Mouse (Mus musculus) ES-Bruce4 (cell line): Measurements from ENCODE around the gene Mnd1. TPM values are rescaled to one million over a fixed set of nuclear protein-coding genes. Genes with fewer than 3 reads are reported as not detected.

Experiments
- H3K27ac ChIP-seq: 2 replicates; pipeline ENCODE4 v1.5.1; 2012; ENCODE audit warnings: low read length, inconsistent platforms; ENCODE audit not compliant: insufficient read depth
- H3K27me3 ChIP-seq: 2 replicates; pipeline ENCODE4 v1.6.1; 2012; ENCODE audit warnings: mild to moderate bottlenecking, low read length, inconsistent platforms; ENCODE audit not compliant: control insufficient read depth, poor library complexity, insufficient read depth, severe bottlenecking
- H3K36me3 ChIP-seq: 2 replicates; pipeline ENCODE4 v1.6.1; 2012; ENCODE audit warnings: inconsistent platforms, mild to moderate bottlenecking, low read length, moderate library complexity; ENCODE audit not compliant: control insufficient read depth, poor library complexity, insufficient read depth, severe bottlenecking
- H3K4me1 ChIP-seq: one replicate; pipeline ENCODE4 v1.8.1; 2011; ENCODE audit warnings: low read length; ENCODE audit not compliant: control insufficient read depth, insufficient read depth
- H3K4me3 ChIP-seq: 2 replicates; pipeline ENCODE4 v1.5.1; 2011; ENCODE audit warnings: low read depth, mild to moderate bottlenecking, low read length
- H3K9ac ChIP-seq: 2 replicates; pipeline ENCODE4 v1.6.1; 2012; ENCODE audit warnings: low read depth, mild to moderate bottlenecking, inconsistent platforms; ENCODE audit not compliant: poor library complexity, severe bottlenecking
- H3K9me3 ChIP-seq: replicated peaks from 2 replicates; pipeline ENCODE4 v1.6.1; 2012; ENCODE audit warnings: mild to moderate bottlenecking, low read length, inconsistent platforms; ENCODE audit not compliant: control insufficient read depth, poor library complexity, insufficient read depth, severe bottlenecking
- CTCF ChIP-seq: IDR thresholded peaks from one replicate; pipeline ENCODE4 v1.8.1; 2011; ENCODE audit warnings: low read depth, low read length
- EP300 ChIP-seq: IDR thresholded peaks from 2 replicates; pipeline ENCODE4 v1.6.1; 2011; ENCODE audit warnings: low read depth, low read length; ENCODE audit not compliant: insufficient read depth
- POLR2A ChIP-seq: IDR thresholded peaks from one replicate; pipeline ENCODE4 v1.8.1; 2011; ENCODE audit warnings: low read length; ENCODE audit not compliant: insufficient read depth
- polyA plus RNA-seq: library from polyadenylated mRNA; stranded (reverse); fragments of >200 nt; gene quantifications from 2 replicates; pipeline ENCODE4 v1.2.4, GENCODE M21; 2011; ENCODE audit warnings: low read depth; ENCODE audit not compliant: missing spikeins, insufficient read depth, insufficient read length

Gene Mnd1
- polyA plus RNA-seq, 1 experiment: 43.8 TPM

DNA sequence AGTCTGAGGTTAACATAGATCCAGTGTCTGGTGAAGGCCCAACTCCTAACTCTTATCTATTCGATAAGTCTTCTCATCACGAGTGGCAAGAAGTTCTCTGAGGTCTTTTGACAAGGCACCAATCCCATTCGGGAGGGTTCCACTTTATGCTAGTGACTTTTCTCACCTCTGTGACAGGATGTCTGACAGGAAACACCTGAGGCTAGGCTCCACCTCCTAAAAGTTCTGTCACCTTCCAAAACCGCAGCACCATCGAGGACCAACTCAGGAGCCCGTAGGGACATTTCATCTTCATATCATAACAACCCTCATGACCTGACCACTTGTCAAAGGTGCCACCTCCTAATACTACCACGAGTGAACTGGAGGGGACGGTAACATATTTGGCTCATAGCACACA, 109.4 kb downstream of the Mnd1 start:
- Histone ChIP-seq H3K27ac (no peak overlapping the region), H3K4me1 (no peaks in the 10 kb centered on the region), H3K9me3 (0 out of 2 replicates have a peak, but pooled peaks cover 4% of the 10 kb centered on the region), H3K36me3 (no peaks in the 10 kb centered on the region), H3K4me3 (no peak overlapping the region), H3K9ac (no peak overlapping the region), H3K27me3 (no peaks in the 10 kb centered on the region)
- TF ChIP-seq EP300: no peak

DNA sequence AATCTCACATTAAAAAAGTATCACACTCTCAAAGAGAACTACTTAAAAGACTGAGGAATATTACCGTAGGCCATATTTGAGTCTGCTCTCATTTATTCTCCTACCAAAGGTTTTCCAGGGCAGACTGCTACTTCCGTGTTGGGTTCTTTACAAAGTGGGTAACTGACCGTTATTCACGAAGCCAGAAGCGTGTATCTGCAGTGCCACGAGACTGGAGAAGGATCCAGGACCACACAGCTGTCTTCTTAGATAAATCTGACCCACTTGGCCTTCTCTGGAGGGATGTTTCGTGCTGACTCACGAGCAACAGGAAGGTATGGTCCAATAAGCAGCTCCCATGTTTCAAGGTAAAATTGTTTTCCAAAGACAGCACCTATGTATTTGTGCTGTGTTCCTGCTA, 113.8 kb downstream of the Mnd1 start:
- no peaks in the 10 kb centered on the region for H3K36me3 ChIP-seq
- H3K9ac ChIP-seq: no peak overlapping the region
- TF ChIP-seq POLR2A (no peak), EP300 (no peak), CTCF (no peak)
- no peaks in the 10 kb centered on the region for H3K4me1 ChIP-seq
- no peak overlapping the region for H3K27ac ChIP-seq
- H3K9me3 ChIP-seq: 0 out of 2 replicates have a peak, but pooled peaks cover 4% of the 10 kb centered on the region
- H3K27me3 ChIP-seq: no peaks in the 10 kb centered on the region
- no peak overlapping the region for H3K4me3 ChIP-seq

DNA sequence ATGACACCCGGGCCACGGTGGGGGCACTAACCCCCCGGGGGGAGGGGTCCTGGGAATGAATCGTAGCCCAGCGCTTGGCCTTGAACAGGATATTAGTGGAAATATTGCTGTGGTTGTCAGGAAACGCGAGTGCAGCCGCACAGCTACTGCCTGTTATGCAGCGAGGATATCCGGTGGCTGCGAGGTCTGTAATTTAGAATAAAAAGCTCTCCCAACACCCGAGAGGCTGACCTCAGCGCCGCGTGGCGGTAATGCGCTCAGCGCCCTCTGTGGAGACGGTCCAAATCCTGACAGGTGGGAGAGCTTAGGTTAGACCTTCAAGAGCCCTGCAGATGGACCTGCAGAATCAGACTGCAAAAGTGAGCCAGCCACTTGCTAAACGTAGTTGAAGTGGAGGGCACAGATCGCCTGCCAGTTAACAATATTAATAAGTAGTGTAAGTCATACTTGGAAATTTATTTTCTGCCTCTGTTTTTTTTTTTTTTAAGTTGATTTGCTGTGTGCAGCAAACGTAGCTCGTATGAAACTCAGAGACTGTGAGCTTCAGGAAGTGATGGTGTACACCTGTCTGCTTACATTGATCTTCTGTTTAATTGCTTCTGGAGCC, 115.0 kb downstream of the Mnd1 start:
- Histone ChIP-seq H3K4me3 (peak overlapping the region; percentile 71), H3K4me1 (no peaks in the 10 kb centered on the region), H3K27me3 (no peaks in the 10 kb centered on the region), H3K9ac (peak overlapping the region; percentile 91), H3K9me3 (0 out of 2 replicates have a peak, but pooled peaks cover 4% of the 10 kb centered on the region), H3K27ac (no peak overlapping the region), H3K36me3 (no peaks in the 10 kb centered on the region)
- TF ChIP-seq EP300: 0 out of 2 replicates have a peak, but pooled peaks have one; percentile 8
- no peak for TF ChIP-seq POLR2A

DNA sequence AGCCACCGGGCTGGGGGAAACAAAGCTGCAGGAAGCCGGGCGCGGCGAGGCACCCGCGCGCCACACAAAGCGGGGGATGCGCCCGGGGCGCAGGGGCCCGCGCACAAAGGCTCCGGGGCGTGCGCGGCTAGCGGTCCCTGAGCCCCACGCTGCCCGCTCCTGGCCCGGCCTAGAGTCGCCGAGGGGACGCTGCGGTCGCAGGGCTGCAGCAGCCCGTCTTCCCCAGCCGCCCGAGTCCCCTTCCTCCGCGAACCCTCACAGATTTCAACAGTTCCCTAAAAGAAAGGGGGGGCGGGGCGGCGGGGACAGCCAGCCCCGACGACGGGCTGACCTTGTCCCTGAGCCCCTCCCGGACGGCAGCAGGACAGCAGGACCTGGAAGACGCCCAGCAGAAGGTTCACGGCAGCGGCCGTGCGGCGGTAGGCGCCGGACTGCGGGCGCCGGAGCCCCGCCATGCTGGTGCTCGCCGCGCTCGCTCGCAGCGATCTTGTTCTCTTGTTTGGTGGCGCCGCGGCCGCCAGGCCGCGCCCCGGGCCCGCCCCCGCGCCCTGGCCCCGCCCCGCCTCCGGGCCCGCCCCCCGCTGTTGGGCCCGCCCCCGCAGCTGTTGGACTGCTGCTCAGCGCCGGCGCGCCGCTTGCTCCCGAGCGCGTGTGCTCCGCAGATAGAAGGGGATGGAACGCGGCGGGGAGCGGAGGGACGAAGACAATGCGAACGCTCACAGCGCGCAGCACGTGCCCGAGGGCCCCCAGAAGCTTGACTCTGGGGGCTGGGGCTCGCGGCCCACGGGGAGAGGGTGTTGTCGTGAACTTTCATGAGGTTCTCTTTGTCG, 115.7 kb downstream of the Mnd1 start, which contains the start of gene Tmem131l:
TSS of gene Tmem131l (minus strand) at position 530 of the 830 bp plus-strand sequence.
- H3K4me1 ChIP-seq: no peaks in the 10 kb centered on the region
- H3K27ac ChIP-seq: no peak within 1 kb of the TSS
- TF ChIP-seq EP300: 0 out of 2 replicates have a peak, but pooled peaks have one; percentile 36
- TF ChIP-seq CTCF: no peak
- peak; percentile 66 for TF ChIP-seq POLR2A
- H3K36me3 ChIP-seq: no peaks in the 10 kb centered on the region
- peak within 1 kb of the TSS; percentile 91 for H3K9ac ChIP-seq
- H3K4me3 ChIP-seq: peak within 1 kb of the TSS; percentile 83
- 0 out of 2 replicates have a peak, but pooled peaks cover 4% of the 10 kb centered on the region for H3K9me3 ChIP-seq
- no peaks in the 10 kb centered on the region for H3K27me3 ChIP-seq

DNA sequence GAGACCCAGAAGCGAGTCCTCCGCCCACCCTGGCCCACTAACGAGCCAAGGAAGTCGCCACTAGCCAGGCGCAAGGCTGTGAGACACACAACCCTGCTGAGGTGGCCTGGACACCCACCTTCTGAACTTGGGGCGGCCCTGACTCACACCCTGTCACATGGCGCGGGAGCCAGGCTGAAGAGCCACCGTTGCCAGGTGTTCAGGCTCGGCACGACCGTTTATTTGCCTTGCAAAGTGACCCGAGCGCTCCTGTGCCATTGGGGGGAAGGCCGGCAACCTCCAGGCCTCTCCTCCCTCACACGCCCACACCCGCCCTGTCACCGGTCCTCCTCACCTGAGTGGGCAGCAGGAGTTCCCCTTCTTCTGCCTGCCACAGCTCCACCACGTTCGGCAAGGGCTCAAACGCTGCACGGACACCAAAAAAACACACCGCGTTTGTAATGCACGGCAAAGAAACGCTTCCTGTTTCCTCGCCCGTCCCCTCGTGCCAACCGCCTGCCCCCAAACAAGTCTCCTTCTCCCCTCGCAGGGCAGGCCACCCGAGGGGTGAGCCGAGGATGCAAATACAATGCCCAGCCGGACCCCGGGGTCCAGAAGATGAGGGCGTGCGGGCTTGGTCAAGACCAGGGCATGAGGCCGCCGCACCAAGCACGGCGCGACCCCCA, 116.5 kb downstream of the Mnd1 start:
- Histone ChIP-seq H3K27ac (no peak overlapping the region), H3K4me1 (peaks cover 2% of the 10 kb centered on the region)
- no peak for TF ChIP-seq CTCF
- TF ChIP-seq EP300: peak; percentile 40; the same call in 1 of the 2 replicates

DNA sequence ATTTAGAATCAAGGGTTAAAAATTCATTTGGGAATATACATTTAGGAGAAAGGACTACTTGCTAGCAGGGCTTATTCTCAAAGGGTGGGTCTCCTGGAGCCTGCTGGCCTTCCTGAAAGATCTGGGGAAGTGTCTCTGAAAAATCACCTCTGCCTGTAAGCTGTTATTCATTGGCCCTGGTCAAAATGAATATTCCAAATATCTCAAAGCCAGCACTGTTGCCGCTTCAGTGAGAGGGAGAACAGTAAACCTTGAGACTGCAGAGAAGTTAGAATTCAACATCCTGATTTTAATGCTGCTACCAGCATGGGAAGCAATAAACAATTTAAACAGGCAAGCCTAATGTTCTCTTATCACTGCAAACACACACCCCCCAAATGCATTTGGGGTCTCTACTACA, 117.5 kb downstream of the Mnd1 start:
- H3K4me1 ChIP-seq: peaks cover 4% of the 10 kb centered on the region
- no peak overlapping the region for H3K27ac ChIP-seq
- TF ChIP-seq EP300 (no peak), CTCF (no peak), POLR2A (no peak)
- 0 out of 2 replicates have a peak, but pooled peaks cover 3% of the 10 kb centered on the region for H3K9me3 ChIP-seq
- H3K36me3 ChIP-seq: no peaks in the 10 kb centered on the region
- H3K4me3 ChIP-seq: no peak overlapping the region
- H3K9ac ChIP-seq: no peak overlapping the region
- no peaks in the 10 kb centered on the region for H3K27me3 ChIP-seq

More for the DNA sequence above, 116.5 kb downstream of the Mnd1 start:
- Histone ChIP-seq H3K4me3 (peak overlapping the region; percentile 83), H3K27me3 (no peaks in the 10 kb centered on the region), H3K9ac (peak overlapping the region; percentile 91), H3K9me3 (0 out of 2 replicates have a peak, but pooled peaks cover 4% of the 10 kb centered on the region), H3K36me3 (no peaks in the 10 kb centered on the region)

Other genes starting within 250 kb of the Mnd1 start
- 42.8 and 51.5 TPM in 2 replicates for gene Tmem131l, start 115.6 kb downstream of the Mnd1 start, polyA plus RNA-seq
- 0.93 TPM in 1 of 2 replicates, not detected in the other for gene Gm6525, start 18.3 kb upstream of the Mnd1 start, polyA plus RNA-seq
- gene Trim2, start 151.1 kb upstream of the Mnd1 start, polyA plus RNA-seq: 11.4 and 12.8 TPM in 2 replicates